Mouse (Mus musculus): Measurements from ENCODE around the gene Aup1. TPM values are rescaled to one million over a fixed set of nuclear protein-coding genes. Genes with fewer than 3 reads are reported as not detected.

Aup1 gene
- polyA plus RNA-seq, 1 experiment: 442 TPM

GRCm38 (mm10) chr6:83077630-83078323 is 23.5 kb downstream of the Aup1 start, which contains the start of gene Pcgf1:
Gene Pcgf1, plus strand, starts transcription at chr6:83077869.
- Histone ChIP-seq H3K36me3 (ENCODE audit: control insufficient read depth, insufficient read depth, low read length) (no peaks in the 10 kb centered on the region), H3K27ac (ENCODE audit: insufficient read depth, low read depth, low read length) (peak within 1 kb of the TSS; percentile 92), H3K4me3 (ENCODE audit: insufficient read depth, low read depth, low read length) (peak within 1 kb of the TSS; percentile 56), H3K27me3 (replicated peaks; ENCODE audit: control insufficient read depth, insufficient read depth, low read length) (no peaks in the 10 kb centered on the region), H3K4me1 (ENCODE audit: control insufficient read depth, insufficient read depth, low read length) (no peaks in the 10 kb centered on the region)
- no peak for TF ChIP-seq CTCF (conservative IDR thresholded peaks at IDR 0.05; ENCODE audit: insufficient read depth, insufficient read length, low read depth, low read length)
- no peak for TF ChIP-seq POLR2A (IDR thresholded peaks at IDR 0.05; ENCODE audit: low read depth, low read length)
- DNase-seq: peak; percentile 50
- WGBS: under 1% methylated on average over 54 of the region's 54 CpGs

GRCm38 (mm10) chr6:83078324-83078858 is 24.1 kb downstream of the Aup1 start:
- TF ChIP-seq POLR2A (IDR thresholded peaks at IDR 0.05; ENCODE audit: low read depth, low read length) (peak; percentile 32), CTCF (conservative IDR thresholded peaks at IDR 0.05; ENCODE audit: insufficient read depth, insufficient read length, low read depth, low read length) (peak; percentile 48; the same call in 1 of the 2 replicates)
- Histone ChIP-seq H3K4me3 (ENCODE audit: insufficient read depth, low read depth, low read length) (peak overlapping the region; percentile 56), H3K27me3 (replicated peaks; ENCODE audit: control insufficient read depth, insufficient read depth, low read length) (no peaks in the 10 kb centered on the region), H3K36me3 (ENCODE audit: control insufficient read depth, insufficient read depth, low read length) (no peaks in the 10 kb centered on the region), H3K27ac (ENCODE audit: insufficient read depth, low read depth, low read length) (peak overlapping the region; percentile 92), H3K4me1 (ENCODE audit: control insufficient read depth, insufficient read depth, low read length) (no peaks in the 10 kb centered on the region)
- under 1% methylated on average over 46 of the region's 46 CpGs for WGBS
- DNase-seq: peak; percentile 99

GRCm38 (mm10) chr6:83080210-83080609 is 25.9 kb downstream of the Aup1 start:
- 97% methylated on average over 5 of the region's 5 CpGs for WGBS
- H3K36me3 ChIP-seq (ENCODE audit: control insufficient read depth, insufficient read depth, low read length): no peaks in the 10 kb centered on the region
- no peak overlapping the region for H3K27ac ChIP-seq (ENCODE audit: insufficient read depth, low read depth, low read length)
- H3K4me3 ChIP-seq (ENCODE audit: insufficient read depth, low read depth, low read length): no peak overlapping the region
- H3K27me3 ChIP-seq (replicated peaks; ENCODE audit: control insufficient read depth, insufficient read depth, low read length): no peaks in the 10 kb centered on the region
- DNase-seq: no peak
- TF ChIP-seq POLR2A (IDR thresholded peaks at IDR 0.05; ENCODE audit: low read depth, low read length) (no peak), CTCF (conservative IDR thresholded peaks at IDR 0.05; ENCODE audit: insufficient read depth, insufficient read length, low read depth, low read length) (no peak)
- H3K4me1 ChIP-seq (ENCODE audit: control insufficient read depth, insufficient read depth, low read length): no peaks in the 10 kb centered on the region

GRCm38 (mm10) chr6:83083497-83083896 is 29.2 kb downstream of the Aup1 start:
- DNase-seq: no peak
- TF ChIP-seq CTCF (conservative IDR thresholded peaks at IDR 0.05; ENCODE audit: insufficient read depth, insufficient read length, low read depth, low read length): no peak
- no peak for TF ChIP-seq POLR2A (IDR thresholded peaks at IDR 0.05; ENCODE audit: low read depth, low read length)
- Histone ChIP-seq H3K27me3 (replicated peaks; ENCODE audit: control insufficient read depth, insufficient read depth, low read length) (0 out of 2 replicates have a peak, but pooled peaks cover 1% of the 10 kb centered on the region), H3K27ac (ENCODE audit: insufficient read depth, low read depth, low read length) (no peak overlapping the region), H3K36me3 (ENCODE audit: control insufficient read depth, insufficient read depth, low read length) (no peaks in the 10 kb centered on the region), H3K4me3 (ENCODE audit: insufficient read depth, low read depth, low read length) (no peak overlapping the region), H3K4me1 (ENCODE audit: control insufficient read depth, insufficient read depth, low read length) (no peaks in the 10 kb centered on the region)
- WGBS: 53% methylated on average over 5 of the region's 5 CpGs

GRCm38 (mm10) chr6:83084477-83084876 is 30.2 kb downstream of the Aup1 start:
- Histone ChIP-seq H3K36me3 (ENCODE audit: control insufficient read depth, insufficient read depth, low read length) (no peaks in the 10 kb centered on the region), H3K4me3 (ENCODE audit: insufficient read depth, low read depth, low read length) (no peak overlapping the region), H3K4me1 (ENCODE audit: control insufficient read depth, insufficient read depth, low read length) (no peaks in the 10 kb centered on the region), H3K27ac (ENCODE audit: insufficient read depth, low read depth, low read length) (no peak overlapping the region), H3K27me3 (replicated peaks; ENCODE audit: control insufficient read depth, insufficient read depth, low read length) (0 out of 2 replicates have a peak, but pooled peaks cover 1% of the 10 kb centered on the region)
- WGBS: 30% methylated on average over 6 of the region's 6 CpGs
- TF ChIP-seq CTCF (conservative IDR thresholded peaks at IDR 0.05; ENCODE audit: insufficient read depth, insufficient read length, low read depth, low read length) (no peak), POLR2A (IDR thresholded peaks at IDR 0.05; ENCODE audit: low read depth, low read length) (no peak)
- peak; percentile 39 for DNase-seq

- no peaks in the 10 kb centered on the region for H3K36me3 ChIP-seq (ENCODE audit: control insufficient read depth, insufficient read depth, low read length)
- H3K4me3 ChIP-seq (ENCODE audit: insufficient read depth, low read depth, low read length): peak within 1 kb of the TSS; percentile 48
- 0 out of 2 replicates have a peak, but pooled peaks cover 1% of the 10 kb centered on the region for H3K27me3 ChIP-seq (replicated peaks; ENCODE audit: control insufficient read depth, insufficient read depth, low read length)
- DNase-seq: no peak
- H3K27ac ChIP-seq (ENCODE audit: insufficient read depth, low read depth, low read length): peak within 1 kb of the TSS; percentile 40
- TF ChIP-seq CTCF (conservative IDR thresholded peaks at IDR 0.05; ENCODE audit: insufficient read depth, insufficient read length, low read depth, low read length) (no peak), POLR2A (IDR thresholded peaks at IDR 0.05; ENCODE audit: low read depth, low read length) (no peak)
- 14% methylated on average over 42 of the region's 42 CpGs for WGBS
- no peaks in the 10 kb centered on the region for H3K4me1 ChIP-seq (ENCODE audit: control insufficient read depth, insufficient read depth, low read length)
These were observed 32.1 kb downstream of the Aup1 start, which contains the start of gene Lbx2 for GRCm38 (mm10) chr6:83086121-83087035. Gene Lbx2, plus strand, starts transcription at chr6:83086367.
